Mouse (Mus musculus) liver, embryonic 15.5 days (tissue): ENCODE results near the gene Arxes2. TPM values are rescaled to one million over a fixed set of nuclear protein-coding genes. Genes with fewer than 3 reads are reported as not detected.
"Not testable (repeated sequence)": the region's sequence is repeated elsewhere in the genome, so short reads cannot be mapped to it uniquely, and the experiment has no call there.

Experiments used
- ATAC-seq: fragments of 200-750 bp; cut with Nextera tagmentation; 2 replicates; pipeline ENCODE4 v1.8.0; 2017; ENCODE audit warnings: moderate number of reproducible peaks, mild to moderate bottlenecking, moderate library complexity; ENCODE audit not compliant: insufficient read depth
- H3K27ac ChIP-seq: fragments of 300-500 bp; sonication (generic); replicated peaks from 2 replicates; pipeline ENCODE4 v1.5.1; 2015; ENCODE audit warnings: mild to moderate bottlenecking, inconsistent platforms
- H3K27me3 ChIP-seq: fragments of 300-500 bp; sonication (generic); 2 replicates; pipeline ENCODE4 v1.6.1; 2015; ENCODE audit warnings: mild to moderate bottlenecking, inconsistent platforms
- H3K36me3 ChIP-seq: fragments of 300-500 bp; sonication (generic); replicated peaks from 2 replicates; pipeline ENCODE4 v1.6.1; 2015; ENCODE audit warnings: moderate library complexity, mild to moderate bottlenecking, inconsistent platforms
- H3K4me1 ChIP-seq: fragments of 300-500 bp; sonication (generic); replicated peaks from 2 replicates; pipeline ENCODE4 v1.6.1; 2015; ENCODE audit warnings: inconsistent platforms
- H3K4me2 ChIP-seq: fragments of 300-500 bp; sonication (generic); 2 replicates; pipeline ENCODE4 v1.6.1; 2015; ENCODE audit warnings: moderate library complexity, mild to moderate bottlenecking, inconsistent platforms
- H3K4me3 ChIP-seq: fragments of 300-500 bp; sonication (generic); replicated peaks from 2 replicates; pipeline ENCODE4 v1.5.1; 2015; ENCODE audit warnings: mild to moderate bottlenecking, inconsistent platforms
- H3K9ac ChIP-seq: fragments of 300-500 bp; sonication (generic); 2 replicates; pipeline ENCODE4 v1.6.1; 2015; ENCODE audit warnings: moderate library complexity, mild to moderate bottlenecking, inconsistent platforms
- H3K9me3 ChIP-seq: fragments of 300-500 bp; sonication (generic); replicated peaks from 2 replicates; pipeline ENCODE4 v1.6.1; 2016; ENCODE audit warnings: inconsistent platforms
- WGBS: fragments of 180-500 bp; shearing (Covaris S2); methylation state at CpG from one replicate; pipeline ENCODE4 v1.1.7; 2015; ENCODE audit warnings: mixed read lengths; ENCODE audit not compliant: insufficient replicate concordance; 5-methylcytosine and 5-hydroxymethylcytosine counted together
- polyA plus RNA-seq: library from polyadenylated mRNA; unstranded; fragments of >200 nt; fragmentation: Nextera tagmentation; extraction: Ambion mirVana; gene quantifications from 2 replicates; pipeline ENCODE4 v1.2.1, GENCODE M21; 2015

Gene Arxes2
- polyA plus RNA-seq, 1 experiment from 2014 or later = 18.1 TPM

DNA sequence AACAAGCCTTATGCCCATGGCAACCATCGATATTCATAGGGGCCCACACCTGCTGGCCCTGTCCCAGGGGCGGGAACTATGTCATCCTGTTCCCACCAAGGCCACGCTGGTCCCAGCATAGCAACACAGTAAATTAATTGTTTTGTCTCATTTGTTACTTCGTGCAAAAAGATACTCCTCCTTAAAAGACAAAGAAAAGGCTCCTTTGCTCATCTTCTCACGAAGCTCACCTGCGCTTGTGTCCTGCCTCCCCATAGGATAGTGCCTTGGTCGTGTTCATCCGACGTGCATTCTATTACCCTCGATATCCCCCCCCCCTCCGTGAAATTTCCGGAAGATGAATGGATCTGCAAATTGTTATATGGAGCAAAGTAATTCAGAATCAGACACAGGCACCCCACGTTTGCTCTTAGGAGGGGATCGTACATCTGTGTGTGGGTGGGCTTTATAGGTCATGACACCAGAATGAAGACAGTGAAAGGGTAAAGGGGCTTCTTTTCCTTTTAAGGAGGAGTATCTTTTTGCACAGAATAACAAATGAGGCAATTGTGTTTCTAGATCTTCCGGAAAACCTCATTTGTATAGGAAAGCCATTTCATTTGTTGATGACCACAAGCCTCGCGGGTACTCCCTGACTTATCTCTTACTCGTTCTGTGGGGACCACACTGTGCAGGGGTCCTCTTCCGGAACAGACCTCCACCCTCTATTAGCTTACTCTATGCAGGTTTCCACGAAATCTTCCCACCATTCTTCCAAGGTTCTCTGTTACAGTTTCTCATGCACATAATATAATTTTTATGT lies 19.0 kb upstream of the Arxes2 start:
- H3K9me3 ChIP-seq = no peaks in the 10 kb centered on the region
- no peaks in the 10 kb centered on the region for H3K27me3 ChIP-seq
- 46% methylated on average over 20 of the region's 20 CpGs for WGBS
- H3K9ac ChIP-seq = no peak overlapping the region
- no peak overlapping the region for H3K27ac ChIP-seq
- H3K36me3 ChIP-seq = no peaks in the 10 kb centered on the region
- no peak for ATAC-seq
- no peak overlapping the region for H3K4me2 ChIP-seq
- H3K4me1 ChIP-seq = no peaks in the 10 kb centered on the region
- no peak overlapping the region for H3K4me3 ChIP-seq

DNA sequence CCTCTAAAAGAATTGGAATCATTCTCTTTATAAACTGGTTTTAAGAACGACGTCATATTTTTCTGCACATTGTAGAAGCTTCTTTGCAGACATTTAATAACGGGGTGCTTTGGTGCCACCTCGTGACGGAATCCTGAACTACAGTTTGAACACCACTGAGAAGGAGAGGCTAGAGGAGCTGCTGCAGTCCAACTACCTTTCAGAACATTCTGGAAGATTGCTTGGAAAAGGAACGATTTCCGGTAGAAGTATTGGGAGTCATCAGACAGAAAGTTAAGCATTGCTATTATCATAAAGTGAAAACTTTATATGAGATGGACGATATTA lies 18.4 kb upstream of the Arxes2 start:
- Histone ChIP-seq H3K4me2 (no peak overlapping the region), H3K9ac (no peak overlapping the region), H3K4me1 (no peaks in the 10 kb centered on the region), H3K36me3 (no peaks in the 10 kb centered on the region), H3K27ac (no peak overlapping the region), H3K9me3 (no peaks in the 10 kb centered on the region), H3K27me3 (no peaks in the 10 kb centered on the region), H3K4me3 (no peak overlapping the region)
- ATAC-seq = no peak
- 15% methylated on average over 8 of the region's 8 CpGs for WGBS

DNA sequence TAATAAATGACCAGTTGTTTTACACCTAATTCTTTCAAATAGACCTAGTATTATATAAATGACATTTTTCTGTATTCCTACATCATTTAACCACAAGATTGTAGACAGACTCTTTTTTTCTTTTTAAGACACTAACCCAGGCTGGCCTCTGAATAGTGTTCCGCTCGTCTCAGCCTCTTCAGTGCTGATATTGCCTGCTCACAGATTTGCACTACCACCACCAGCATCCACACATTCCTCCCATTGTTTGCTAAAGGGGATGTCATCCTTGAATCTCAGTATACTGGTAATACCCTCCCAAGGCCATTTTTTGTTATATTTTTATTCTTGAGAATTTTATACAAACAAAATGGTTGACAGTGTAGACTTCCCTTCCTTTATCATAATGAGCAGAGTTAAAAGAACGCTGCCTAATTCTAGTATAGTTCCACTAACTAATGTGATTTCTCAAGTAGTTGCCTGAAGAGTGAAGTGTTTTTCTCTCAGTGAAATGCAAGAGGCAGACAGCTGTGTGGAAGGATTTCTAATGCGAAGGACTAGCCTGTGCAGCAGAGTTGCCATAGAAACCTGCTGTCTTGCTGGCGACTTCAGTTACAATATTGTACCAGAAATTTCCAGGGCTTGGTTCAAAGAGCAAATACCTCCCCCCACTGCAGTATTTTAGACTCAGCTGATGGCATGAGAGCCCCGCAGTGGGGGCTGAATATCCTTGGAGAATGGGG lies 8.9 kb upstream of the Arxes2 start:
- Histone ChIP-seq H3K27me3 (no peaks in the 10 kb centered on the region), H3K4me2 (no peak overlapping the region), H3K27ac (no peak overlapping the region), H3K4me3 (no peak overlapping the region), H3K9me3 (no peaks in the 10 kb centered on the region), H3K36me3 (no peaks in the 10 kb centered on the region), H3K9ac (no peak overlapping the region), H3K4me1 (no peaks in the 10 kb centered on the region)
- ATAC-seq = no peak
- WGBS = 61% methylated on average over 6 of the region's 6 CpGs

GRCm38 (mm10) chrX:135986267-135986666 lies 7.4 kb upstream of the Arxes2 start:
- Histone ChIP-seq H3K9me3 (no peaks in the 10 kb centered on the region), H3K36me3 (no peaks in the 10 kb centered on the region), H3K27ac (no peak overlapping the region), H3K4me1 (no peaks in the 10 kb centered on the region), H3K9ac (no peak overlapping the region), H3K4me2 (no peak overlapping the region), H3K4me3 (no peak overlapping the region), H3K27me3 (no peaks in the 10 kb centered on the region)
- WGBS = 40% methylated on average over 3 of the region's 3 CpGs
- no peak for ATAC-seq

- Histone ChIP-seq H3K36me3 (no peaks in the 10 kb centered on the region), H3K9ac (no peak overlapping the region), H3K9me3 (no peaks in the 10 kb centered on the region), H3K4me3 (no peak overlapping the region), H3K4me2 (no peak overlapping the region), H3K27ac (no peak overlapping the region), H3K27me3 (no peaks in the 10 kb centered on the region), H3K4me1 (no peaks in the 10 kb centered on the region)
- WGBS = 67% methylated on average over 2 of the region's 2 CpGs
- no peak for ATAC-seq
Observed at GRCm38 (mm10) chrX:135990661-135991060, 3.0 kb upstream of the Arxes2 start.

DNA sequence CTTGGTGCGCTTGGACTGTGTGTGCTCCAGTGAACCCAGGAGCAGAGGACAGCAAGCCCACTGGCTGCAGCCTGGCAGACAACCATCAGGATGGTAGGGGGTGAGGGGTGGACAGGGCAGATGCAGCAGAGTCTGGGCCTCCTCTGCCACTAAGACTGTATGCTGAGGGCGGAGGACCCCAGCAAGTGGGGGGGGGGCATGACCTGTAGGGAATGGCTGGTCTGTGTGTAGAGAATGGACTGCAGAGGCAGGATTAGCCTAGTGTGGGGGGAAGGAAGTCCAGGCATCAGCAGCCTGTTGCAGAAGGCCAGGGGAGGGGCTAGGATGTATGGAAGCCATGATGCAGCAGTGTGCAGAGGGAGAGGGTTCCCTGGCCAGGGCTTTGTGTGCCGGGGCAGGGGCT lies 431 bp upstream of the Arxes2 start:
- not testable (repeated sequence) for H3K9ac ChIP-seq, H3K27ac ChIP-seq, H3K4me3 ChIP-seq, H3K9me3 ChIP-seq, H3K27me3 ChIP-seq, H3K4me2 ChIP-seq, H3K4me1 ChIP-seq, H3K36me3 ChIP-seq
- WGBS = 64% methylated on average over 2 of the region's 3 CpGs
- peak; percentile 31 for ATAC-seq

- H3K9me3 ChIP-seq = no peaks in the 10 kb centered on the region
- 32% methylated on average over 5 of the region's 5 CpGs for WGBS
- H3K4me3 ChIP-seq = no peak overlapping the region
- no peak overlapping the region for H3K27ac ChIP-seq
- H3K4me2 ChIP-seq = no peak overlapping the region
- H3K4me1 ChIP-seq = no peaks in the 10 kb centered on the region
- no peak overlapping the region for H3K9ac ChIP-seq
- no peaks in the 10 kb centered on the region for H3K27me3 ChIP-seq
- ATAC-seq = no peak
- H3K36me3 ChIP-seq = no peaks in the 10 kb centered on the region
Observed at GRCm38 (mm10) chrX:136007199-136007843, 13.7 kb downstream of the Arxes2 start.

DNA sequence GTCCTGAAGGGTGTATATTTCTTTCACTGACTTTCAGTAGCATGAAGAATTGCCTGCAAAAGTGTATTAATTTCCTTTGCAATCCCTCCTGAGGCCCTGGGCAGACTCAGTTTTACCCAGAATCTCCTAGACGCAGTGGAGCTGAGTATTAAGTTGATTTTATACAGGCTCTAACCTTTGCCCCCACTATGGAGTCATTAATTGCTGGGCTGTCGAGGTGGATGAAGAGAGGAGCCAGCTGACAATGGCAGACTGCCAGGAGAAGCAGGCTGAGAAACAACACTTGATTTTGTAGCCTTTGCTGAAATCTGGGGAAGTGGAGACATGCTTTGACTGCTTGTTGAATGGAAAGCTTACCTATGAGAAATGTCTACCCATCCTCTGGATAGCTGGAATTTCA lies 20.8 kb downstream of the Arxes2 start:
- WGBS = 45% methylated on average over 2 of the region's 2 CpGs

GRCm38 (mm10) chrX:136030331-136030730 lies 36.7 kb downstream of the Arxes2 start:
- no peak for ATAC-seq
- Histone ChIP-seq H3K27me3 (0 out of 2 replicates have a peak, but pooled peaks cover 4% of the 10 kb centered on the region), H3K9ac (no peak overlapping the region), H3K9me3 (no peaks in the 10 kb centered on the region), H3K4me1 (no peaks in the 10 kb centered on the region), H3K36me3 (no peaks in the 10 kb centered on the region), H3K4me3 (no peak overlapping the region), H3K4me2 (no peak overlapping the region), H3K27ac (no peak overlapping the region)
- 60% methylated on average over 1 of the region's 1 CpGs for WGBS

More for the DNA sequence above, 20.8 kb downstream of the Arxes2 start:
- no peaks in the 10 kb centered on the region for H3K4me1 ChIP-seq
- H3K4me2 ChIP-seq = no peak overlapping the region
- no peak overlapping the region for H3K4me3 ChIP-seq
- no peaks in the 10 kb centered on the region for H3K36me3 ChIP-seq
- no peak overlapping the region for H3K27ac ChIP-seq
- H3K27me3 ChIP-seq = no peaks in the 10 kb centered on the region
- no peaks in the 10 kb centered on the region for H3K9me3 ChIP-seq
- ATAC-seq = no peak
- no peak overlapping the region for H3K9ac ChIP-seq

DNA sequence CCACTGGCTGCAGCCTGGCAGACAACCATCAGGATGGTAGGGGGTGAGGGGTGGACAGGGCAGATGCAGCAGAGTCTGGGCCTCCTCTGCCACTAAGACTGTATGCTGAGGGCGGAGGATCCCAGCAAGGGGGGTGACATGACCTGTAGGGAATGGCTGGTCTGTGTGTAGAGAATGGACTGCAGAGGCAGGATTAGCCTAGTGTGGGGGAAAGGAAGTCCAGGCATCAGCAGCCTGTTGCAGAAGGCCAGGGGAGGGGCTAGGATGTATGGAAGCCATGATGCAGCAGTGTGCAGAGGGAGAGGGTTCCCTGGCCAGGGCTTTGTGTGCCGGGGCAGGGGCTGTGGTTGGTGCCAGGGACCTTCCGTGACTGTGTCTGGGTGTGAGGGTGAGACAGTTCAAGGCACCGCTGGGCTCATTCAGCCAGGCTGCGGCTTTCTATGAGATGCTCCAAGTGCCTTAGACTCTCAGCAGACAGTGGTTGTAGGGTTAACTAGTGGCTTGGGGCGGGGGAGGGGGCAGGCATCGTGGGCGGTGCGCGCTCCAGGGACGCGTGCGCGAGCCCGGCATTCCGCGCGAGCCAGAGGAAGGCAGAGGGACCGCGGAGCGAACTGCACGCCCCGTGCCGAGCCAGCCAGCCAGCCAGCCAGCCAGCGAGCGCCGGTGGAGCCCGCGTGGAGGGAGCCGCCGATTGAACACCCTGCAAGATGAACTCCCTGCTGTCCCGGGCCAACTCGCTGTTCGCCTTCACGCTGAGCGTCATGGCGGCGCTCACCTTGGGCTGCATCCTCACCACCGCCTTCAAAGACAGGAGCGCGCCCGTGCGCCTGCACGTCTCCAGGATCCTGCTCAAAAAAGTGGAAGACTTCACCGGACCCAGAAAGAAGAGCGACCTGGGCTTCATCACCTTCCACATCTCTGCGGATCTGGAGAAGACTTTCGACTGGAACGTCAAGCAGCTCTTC lies 39.5 kb downstream of the Arxes2 start, which contains the start of gene Arxes1:
Arxes1 (plus strand) TSS at position 569 of the 965 bp plus-strand sequence.
- ATAC-seq = peak; percentile 63
- H3K36me3 ChIP-seq, H3K4me3 ChIP-seq, H3K4me2 ChIP-seq, H3K9ac ChIP-seq, H3K9me3 ChIP-seq, H3K4me1 ChIP-seq, H3K27me3 ChIP-seq, H3K27ac ChIP-seq: not testable (repeated sequence)
- WGBS = 15% methylated on average over 13 of the region's 49 CpGs
